Mouse (Mus musculus) liver, adult (tissue): ENCODE measurements around the gene Igf1r.

ENCODE experiments used
- GATA4 ChIP-seq: IDR thresholded peaks from 2 replicates; pipeline ENCODE4 v1.6.1; 2014; ENCODE audit warnings: mild to moderate bottlenecking, low read length; ENCODE audit not compliant: insufficient replicate concordance

Gene Igf1r

DNA sequence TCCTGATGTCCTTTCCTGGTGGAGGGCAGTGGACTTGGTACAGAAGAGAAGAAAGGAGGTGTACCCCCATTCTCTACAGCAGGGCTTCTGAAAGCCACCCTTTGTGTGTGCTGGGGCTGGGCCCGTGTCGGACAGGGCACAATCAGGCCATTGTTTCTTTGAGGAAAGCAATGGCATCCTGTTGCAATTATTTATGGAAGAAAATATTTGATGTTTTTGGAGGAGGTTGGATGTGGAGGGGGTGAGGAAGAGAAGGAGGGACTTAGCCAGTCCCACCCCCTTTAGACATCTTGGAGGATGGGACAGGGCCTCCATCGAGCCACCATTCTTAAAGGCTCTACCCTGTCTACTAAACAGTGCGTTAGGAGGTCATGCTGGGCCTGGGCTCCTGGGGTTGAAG is 142.9 kb downstream of the Igf1r start:
- no peak for TF ChIP-seq GATA4

DNA sequence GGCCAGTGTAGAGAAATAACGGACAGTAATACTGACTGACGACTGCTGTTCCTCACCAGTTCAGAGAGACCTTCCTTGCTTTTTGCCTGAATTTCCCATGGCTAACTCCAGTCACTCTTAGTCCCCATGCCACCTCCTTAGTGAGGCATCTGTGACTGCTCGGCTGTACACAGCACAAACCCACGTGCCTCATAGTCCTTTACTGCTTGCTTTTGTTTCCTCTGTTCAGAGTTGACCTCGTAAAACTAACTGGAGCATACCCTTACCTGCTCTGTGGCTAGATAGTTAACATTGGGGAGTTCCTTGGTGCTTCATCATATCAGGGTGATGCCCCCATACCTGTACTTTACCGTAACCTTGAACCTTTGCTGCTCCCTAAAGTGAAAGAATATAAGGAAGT is 143.8 kb downstream of the Igf1r start:
- no peak for TF ChIP-seq GATA4

- no peak for TF ChIP-seq GATA4
Measured at GRCm38 (mm10) chr7:68097081-68097836, 144.6 kb downstream of the Igf1r start.

DNA sequence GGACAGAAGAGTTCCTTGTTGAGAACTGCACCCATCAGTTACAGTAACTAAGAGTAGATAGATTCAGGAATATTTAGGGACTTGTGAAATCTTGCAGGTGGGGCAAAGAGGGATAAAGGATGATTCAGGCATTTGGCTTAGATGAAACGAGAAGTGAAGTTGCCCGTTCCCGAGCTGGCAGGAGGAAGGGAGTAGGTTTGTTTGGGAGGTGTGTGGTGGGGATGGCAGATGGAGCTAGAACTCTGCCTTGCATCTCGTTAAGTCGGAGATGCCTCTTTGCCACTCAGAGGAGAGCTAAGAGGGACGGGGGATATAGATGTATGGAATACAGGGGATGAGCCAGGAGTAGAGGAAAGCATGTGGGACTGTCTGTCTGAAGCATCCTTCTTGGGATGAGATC is 145.5 kb downstream of the Igf1r start:
- TF ChIP-seq GATA4: no peak

DNA sequence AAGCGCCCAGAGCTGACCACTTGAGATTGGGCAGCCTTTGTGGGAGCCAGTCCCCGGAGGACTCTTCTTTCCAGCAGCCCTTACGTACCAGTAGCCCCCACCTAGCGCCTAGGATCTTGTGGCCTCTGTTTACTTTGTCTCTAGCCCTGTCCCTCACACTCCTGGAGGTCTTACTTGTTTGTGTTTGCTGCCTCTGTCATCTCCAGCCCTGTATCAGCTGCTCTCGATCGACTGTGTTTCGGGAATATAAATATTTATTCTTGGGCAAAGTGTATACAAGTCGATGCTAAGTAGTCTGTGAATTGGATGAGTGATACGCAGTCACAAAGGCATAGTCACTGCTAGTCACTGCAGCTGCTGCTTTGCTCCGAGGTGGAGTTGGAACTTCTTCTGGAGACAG is 147.8 kb downstream of the Igf1r start:
- TF ChIP-seq GATA4: no peak

- no peak for TF ChIP-seq GATA4
Measured at GRCm38 (mm10) chr7:68102456-68103177, 150.0 kb downstream of the Igf1r start.

GRCm38 (mm10) chr7:68103178-68103530 is 150.5 kb downstream of the Igf1r start:
- TF ChIP-seq GATA4: no peak

DNA sequence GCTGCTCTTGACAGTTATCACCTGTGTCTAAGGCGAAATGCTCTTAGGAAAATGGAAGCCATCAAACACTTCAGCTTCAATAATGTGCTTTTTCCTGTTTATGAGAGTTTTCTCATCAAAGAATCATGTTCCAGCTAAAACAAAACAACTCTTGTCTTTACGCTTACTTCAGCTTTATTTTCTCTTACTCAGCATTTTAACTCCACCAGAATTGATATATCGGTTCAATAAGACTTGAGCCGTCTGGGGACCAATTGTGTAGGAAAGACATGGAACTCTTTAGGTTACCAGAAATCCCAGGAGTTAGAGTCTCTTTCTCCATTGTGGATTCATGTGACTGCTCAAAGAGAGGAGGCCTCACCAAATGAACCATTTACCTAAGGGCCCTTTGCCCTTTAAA is 158.9 kb downstream of the Igf1r start:
- no peak for TF ChIP-seq GATA4

DNA sequence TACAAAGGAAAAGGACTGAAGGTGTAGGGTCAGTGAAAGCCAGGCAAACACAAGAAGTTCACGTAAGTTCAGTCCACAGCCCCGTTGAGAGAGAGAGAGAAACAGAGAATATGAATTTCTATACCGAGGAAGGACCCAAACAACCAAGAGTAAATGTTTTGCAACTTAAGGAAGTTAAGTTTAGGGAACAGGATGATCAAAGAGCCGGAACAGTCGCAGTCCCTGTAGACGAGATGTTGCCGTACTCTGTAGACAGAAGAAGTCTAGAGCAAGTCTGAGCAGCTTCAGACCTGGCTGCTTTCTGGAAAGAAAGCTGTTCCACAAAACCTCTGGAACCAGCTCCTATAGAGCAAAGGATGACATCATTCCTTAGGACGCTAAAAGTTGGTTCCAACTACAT is 160.0 kb downstream of the Igf1r start:
- no peak for TF ChIP-seq GATA4

GRCm38 (mm10) chr7:68114364-68114763 is 161.7 kb downstream of the Igf1r start:
- TF ChIP-seq GATA4: no peak

GRCm38 (mm10) chr7:68114983-68115715 is 162.5 kb downstream of the Igf1r start:
- TF ChIP-seq GATA4: no peak

DNA sequence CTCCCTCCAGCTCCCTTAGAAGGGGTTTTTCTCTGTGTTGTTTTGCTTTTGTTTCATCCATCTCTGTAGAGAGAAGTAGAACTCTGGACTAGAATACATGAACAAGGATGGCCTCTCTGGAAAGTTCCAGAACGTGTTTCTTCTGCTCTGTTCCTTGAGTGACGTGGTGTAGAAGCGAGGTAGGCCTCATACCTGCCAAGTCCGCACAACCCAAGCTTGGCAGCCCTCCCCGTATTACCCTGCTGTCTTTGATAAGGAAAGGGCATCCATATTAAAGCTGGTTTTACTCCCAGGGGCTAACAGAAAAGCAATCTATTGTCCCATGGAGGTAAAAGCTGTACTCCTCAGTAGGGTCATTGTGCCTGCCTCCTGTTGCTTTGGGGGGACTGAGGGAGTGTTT is 164.9 kb downstream of the Igf1r start:
- TF ChIP-seq GATA4: no peak

DNA sequence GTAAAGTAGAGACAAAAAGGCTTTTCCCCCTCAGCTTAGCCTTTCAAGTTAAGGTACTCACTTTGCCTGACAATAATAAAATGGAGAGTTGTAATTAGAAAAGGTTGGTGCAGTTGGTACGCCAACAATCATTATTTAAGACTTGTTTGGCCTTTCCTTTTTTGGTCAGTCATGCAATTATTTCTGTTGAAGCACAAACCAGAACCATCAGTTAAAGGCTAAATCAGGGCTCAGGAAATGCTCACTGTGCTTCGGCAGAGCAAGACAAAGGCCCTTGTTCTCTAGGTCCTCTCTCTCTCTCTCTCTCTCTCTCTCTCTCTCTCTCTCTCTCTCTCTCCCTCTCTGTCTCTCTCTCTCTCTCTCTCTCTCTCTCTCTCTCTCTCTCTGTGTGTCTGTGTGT is 165.4 kb downstream of the Igf1r start:
- no peak for TF ChIP-seq GATA4

DNA sequence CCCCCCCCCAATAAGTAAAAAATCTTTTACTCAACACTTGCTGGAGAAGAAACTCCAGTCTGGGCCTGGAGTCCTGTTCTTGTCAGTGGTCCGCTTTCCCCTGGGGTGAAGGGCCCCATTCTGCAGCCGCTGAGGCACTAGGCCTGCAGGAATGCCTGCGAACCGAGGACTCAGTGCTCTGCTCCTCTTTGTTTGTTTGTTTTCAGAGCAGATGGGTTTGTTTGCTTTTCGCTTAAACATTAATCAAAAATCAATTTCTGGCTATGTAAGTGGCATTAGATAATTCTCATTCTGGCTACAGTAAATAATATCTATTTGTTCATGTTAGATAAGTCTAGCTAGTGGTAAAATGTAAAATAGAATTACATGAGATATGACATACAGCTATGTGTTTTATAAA is 167.0 kb downstream of the Igf1r start:
- TF ChIP-seq GATA4: no peak

DNA sequence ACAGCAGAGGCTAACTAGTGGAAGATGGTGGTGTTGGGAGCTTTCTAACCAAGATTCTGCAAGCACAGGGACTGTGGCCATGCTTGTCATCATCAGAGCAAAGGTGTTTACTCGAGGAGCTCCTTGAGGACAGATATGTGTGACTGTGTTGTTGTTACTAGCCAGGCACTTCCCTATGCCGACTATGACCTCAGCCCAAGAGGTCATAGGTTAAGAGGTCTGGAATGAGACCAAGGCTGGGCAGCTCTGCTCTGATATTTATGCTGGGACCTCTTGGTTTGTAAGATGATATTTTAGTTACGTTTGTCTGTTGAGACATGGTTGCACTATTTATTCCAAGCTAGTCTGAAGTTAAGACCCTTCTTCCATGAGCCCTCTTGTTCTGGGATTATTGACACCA is 169.8 kb downstream of the Igf1r start:
- no peak for TF ChIP-seq GATA4

DNA sequence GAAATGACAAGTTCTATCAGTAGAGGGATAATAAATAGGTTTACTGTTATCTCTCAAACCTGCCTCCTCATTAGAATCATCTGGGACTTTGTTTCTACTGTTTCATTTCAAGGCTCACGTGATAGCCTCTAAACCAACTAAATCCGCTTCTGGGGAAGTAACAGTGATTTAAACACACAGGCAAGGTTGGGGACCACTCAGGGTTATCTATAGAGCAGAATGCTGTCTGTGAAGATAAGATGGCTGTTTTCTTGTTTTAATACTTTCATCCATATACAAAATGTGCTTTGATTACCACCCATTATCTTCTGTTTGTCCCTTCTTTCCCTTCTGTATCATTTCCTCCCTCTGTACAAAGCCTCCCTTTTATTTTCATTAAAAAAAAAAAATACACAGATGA is 172.7 kb downstream of the Igf1r start:
- no peak for TF ChIP-seq GATA4

DNA sequence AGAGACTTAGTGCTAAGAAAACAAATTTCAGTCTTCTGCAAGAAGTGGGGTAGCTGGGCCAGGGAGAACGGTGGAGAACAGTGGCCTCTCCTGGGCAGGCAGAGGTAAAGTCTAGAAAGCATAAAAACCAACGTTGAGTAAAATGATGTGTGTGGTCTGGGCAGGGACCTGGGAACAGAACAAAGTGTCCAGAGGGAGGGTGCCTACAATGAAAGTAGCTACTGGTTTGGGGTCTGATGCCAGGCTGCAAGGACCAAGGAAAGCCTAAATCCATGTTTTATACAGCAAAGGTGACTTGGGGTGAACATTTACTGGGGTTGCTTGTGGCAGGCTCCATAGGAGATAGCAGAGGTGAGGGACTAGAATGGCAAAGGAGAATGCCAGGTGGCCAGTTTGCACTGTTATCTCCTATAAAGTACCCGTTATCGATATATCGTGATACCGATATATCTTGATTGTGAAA is 175.2 kb downstream of the Igf1r start:
- TF ChIP-seq GATA4: no peak

- no peak for TF ChIP-seq GATA4
Measured at GRCm38 (mm10) chr7:68128271-68128674, 175.6 kb downstream of the Igf1r start.
